Mouse (Mus musculus) brain, embryonic 14.5 days (tissue): ENCODE results near the gene Il16. TPM values are rescaled to one million over a fixed set of nuclear protein-coding genes. Genes with fewer than 3 reads are reported as not detected.

ENCODE experiments used
- DNase-seq: peaks from one replicate; pipeline ENCODE4 v3.0.0-alpha.2; 2011; ENCODE audit warnings: low read depth
- CTCF ChIP-seq: fragments of 200-500 bp; IDR thresholded peaks from 2 replicates; pipeline ENCODE4 v1.5.1; 2012; ENCODE audit warnings: inconsistent platforms, mild to moderate bottlenecking, moderate library complexity, borderline replicate concordance; ENCODE audit not compliant: insufficient read depth, insufficient read length; ENCODE audit errors: extremely low read depth
- POLR2A ChIP-seq: fragments of 200-500 bp; IDR thresholded peaks from 2 replicates; pipeline ENCODE4 v1.6.1; 2012; ENCODE audit warnings: mild to moderate bottlenecking, inconsistent platforms, borderline replicate concordance; ENCODE audit not compliant: poor library complexity, insufficient read depth, insufficient read length, severe bottlenecking; ENCODE audit errors: extremely low read depth
- polyA plus RNA-seq: library from polyadenylated mRNA; depleted of rRNA; stranded (reverse); fragments of >200 nt; gene quantifications from 2 replicates; pipeline ENCODE4 v1.2.3, GENCODE M21; 2012

Il16 gene
- polyA plus RNA-seq, 1 experiment, result 1.2 TPM

DNA sequence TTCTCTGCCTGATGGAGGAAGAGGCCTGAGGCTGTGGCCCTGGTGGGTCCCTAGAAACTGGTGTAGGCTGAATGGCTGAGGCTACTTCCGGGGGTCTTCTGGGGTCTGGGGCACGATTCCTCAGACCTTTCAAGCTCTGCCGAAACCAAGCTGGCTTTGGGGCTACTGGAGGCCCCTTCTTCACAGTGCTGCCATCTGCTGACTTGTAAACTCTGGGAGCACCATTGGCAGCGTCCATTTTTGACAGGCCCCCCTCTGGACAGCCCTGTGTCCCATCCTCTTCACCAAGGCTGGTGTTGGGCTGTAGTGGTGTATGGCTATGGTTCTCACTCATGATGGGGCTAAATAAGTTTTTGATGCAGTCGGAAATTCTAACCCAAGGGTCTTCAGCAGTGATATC is 93.0 kb downstream of the Il16 start:
- TF ChIP-seq POLR2A, result no peak
- TF ChIP-seq CTCF, result no peak
- DNase-seq, result no peak

- DNase-seq, result no peak
- TF ChIP-seq POLR2A (no peak), CTCF (no peak)
Observed at GRCm38 (mm10) chr7:83650638-83651037, 94.9 kb downstream of the Il16 start.

DNA sequence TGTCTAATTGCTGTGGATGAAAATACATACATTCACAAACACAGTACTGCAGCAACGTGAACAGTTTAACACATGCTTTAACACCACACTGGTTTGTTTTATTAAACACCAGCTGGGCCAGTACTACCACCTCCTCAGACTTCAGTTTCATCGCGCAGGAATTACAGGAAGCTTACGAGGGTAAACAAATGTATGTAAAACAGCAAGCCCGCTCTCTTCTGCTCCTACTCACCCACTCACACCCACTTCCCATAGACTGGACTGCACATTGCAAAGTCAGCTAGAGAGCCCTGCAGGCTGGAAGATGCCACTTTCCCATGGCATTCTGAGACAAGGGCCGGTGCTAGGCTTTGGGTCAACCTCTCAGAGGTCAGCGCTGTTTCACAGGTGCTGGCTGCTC is 96.7 kb downstream of the Il16 start:
- DNase-seq, result peak; percentile 35
- TF ChIP-seq POLR2A (no peak), CTCF (no peak)

- DNase-seq, result no peak
- TF ChIP-seq CTCF (no peak), POLR2A (no peak)
Observed at GRCm38 (mm10) chr7:83645476-83645875, 100.0 kb downstream of the Il16 start.

GRCm38 (mm10) chr7:83644761-83645160 is 100.8 kb downstream of the Il16 start:
- no peak for TF ChIP-seq CTCF
- DNase-seq, result no peak

GRCm38 (mm10) chr7:83643581-83643980 is 101.9 kb downstream of the Il16 start:
- TF ChIP-seq POLR2A (no peak), CTCF (no peak)
- DNase-seq, result no peak

DNA sequence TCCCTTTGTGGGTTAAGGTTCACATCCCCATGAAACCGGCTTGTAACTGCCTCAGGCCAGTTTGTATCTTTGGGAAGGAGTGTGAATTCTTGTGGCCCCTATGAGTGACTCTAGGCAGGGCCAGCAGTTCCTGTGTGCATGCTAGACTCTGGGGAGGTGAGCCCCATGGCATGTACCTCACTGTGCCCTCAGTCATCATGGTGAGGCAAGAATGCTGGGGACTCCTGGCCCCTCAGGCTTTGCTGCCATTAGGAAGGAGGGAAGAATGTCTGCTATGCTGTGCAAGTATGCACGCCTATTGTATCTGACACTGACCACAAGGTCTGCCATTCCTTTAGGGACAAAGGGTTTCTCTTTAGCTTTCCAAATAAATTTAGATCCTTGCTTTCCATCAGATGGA is 104.4 kb downstream of the Il16 start:
- TF ChIP-seq CTCF (no peak), POLR2A (no peak)
- DNase-seq, result no peak

GRCm38 (mm10) chr7:83640581-83640980 is 104.9 kb downstream of the Il16 start:
- DNase-seq, result no peak
- TF ChIP-seq POLR2A (no peak), CTCF (no peak)

- no peak for DNase-seq
- TF ChIP-seq POLR2A, result no peak
- no peak for TF ChIP-seq CTCF
Observed at GRCm38 (mm10) chr7:83639084-83639483, 106.4 kb downstream of the Il16 start.

- no peak for DNase-seq
- no peak for TF ChIP-seq POLR2A
- no peak for TF ChIP-seq CTCF
Observed at GRCm38 (mm10) chr7:83637781-83638583, 107.5 kb downstream of the Il16 start.

DNA sequence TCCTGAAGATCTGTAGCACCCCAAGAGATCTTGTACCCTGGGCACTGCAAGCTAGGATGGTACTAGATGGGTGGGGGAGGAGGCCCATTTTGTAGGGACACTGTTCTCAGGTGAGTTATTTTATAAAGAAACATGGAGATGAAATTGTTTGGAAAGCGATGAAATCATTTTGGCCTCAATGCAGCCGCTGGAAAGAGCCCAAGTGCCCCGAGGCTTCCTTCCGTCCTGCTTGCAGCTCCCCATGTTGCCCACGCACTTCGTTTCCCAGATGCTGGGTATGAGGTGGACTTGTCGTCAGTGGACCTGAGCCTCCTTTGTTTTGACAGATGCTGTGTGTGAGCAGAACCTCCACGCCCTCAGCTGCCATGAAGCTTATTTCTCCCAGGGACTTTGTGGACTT is 109.1 kb downstream of the Il16 start:
- no peak for TF ChIP-seq CTCF
- no peak for TF ChIP-seq POLR2A
- no peak for DNase-seq

- peak; percentile 52 for DNase-seq
- TF ChIP-seq CTCF, result no peak
- no peak for TF ChIP-seq POLR2A
Observed at GRCm38 (mm10) chr7:83635726-83636125, 109.8 kb downstream of the Il16 start.

GRCm38 (mm10) chr7:83633856-83634255 is 111.7 kb downstream of the Il16 start:
- no peak for DNase-seq
- no peak for TF ChIP-seq POLR2A
- no peak for TF ChIP-seq CTCF

- TF ChIP-seq CTCF, result no peak
- no peak for TF ChIP-seq POLR2A
Observed at GRCm38 (mm10) chr7:83632682-83633120, 112.8 kb downstream of the Il16 start.

More at GRCm38 (mm10) chr7:83632682-83633120, 112.8 kb downstream of the Il16 start:
- DNase-seq, result no peak
